Mouse (Mus musculus): Measurements from ENCODE around the gene Kif3c. TPM values are rescaled to one million over a fixed set of nuclear protein-coding genes. Genes with fewer than 3 reads are reported as not detected.

The Kif3c gene
- polyA plus RNA-seq, 1 experiment from 2014 or later: 32.0 TPM

GRCm38 (mm10) chr12:3349387-3349786 lies 15.5 kb upstream of the Kif3c start:
- peak; percentile 84 for ATAC-seq
- TF ChIP-seq CTCF (IDR thresholded peaks at IDR 0.05): peak; percentile 8
- DNase-seq (ENCODE audit: low read depth, low spot score): peak; percentile 71
- in situ Hi-C loops (cut with MboI; ENCODE audit: low pct_unique_long_range_greater_than_20kb): loop anchor here (5.0 kb wide), 1 partner anchor 37 kb away; no protein-coding TSS in a partner anchor
- CTCF ChIA-PET: interaction anchor here (1.5 to 1.9 kb wide), 4 partner anchors 10 to 81 kb away, joined by 3 to 5 read pairs (median 4); partner anchors contain the start of gene Kif3c
- H3K27me3 ChIP-seq: no peaks in the 10 kb centered on the region
- POLR2A ChIA-PET: interaction anchor here (1.0 kb wide), 1 partner anchor 16 kb away, joined by 4 read pairs; no protein-coding TSS in a partner anchor

GRCm38 (mm10) chr12:3350136-3350535 lies 14.8 kb upstream of the Kif3c start:
- ChIA-PET POLR2A (interaction anchor here (1.0 kb wide), 1 partner anchor 16 kb away, joined by 4 read pairs; no protein-coding TSS in a partner anchor), CTCF (interaction anchor here (1.0 to 1.9 kb wide), 6 partner anchors 9 to 82 kb away, joined by 3 to 5 read pairs (median 4); partner anchors contain the start of gene Kif3c)
- TF ChIP-seq CTCF (IDR thresholded peaks at IDR 0.05): no peak
- ATAC-seq: peak; percentile 18
- in situ Hi-C loops (cut with MboI; ENCODE audit: low pct_unique_long_range_greater_than_20kb): loop anchor here (10.0 kb wide), 1 partner anchor 245 kb away; no protein-coding TSS in a partner anchor
- DNase-seq (ENCODE audit: low read depth, low spot score): no peak
- no peaks in the 10 kb centered on the region for H3K27me3 ChIP-seq

- TF ChIP-seq CTCF (IDR thresholded peaks at IDR 0.05): no peak
- POLR2A ChIA-PET: no interaction called here
Observed at GRCm38 (mm10) chr12:3352216-3352615, 12.7 kb upstream of the Kif3c start.

GRCm38 (mm10) chr12:3355068-3355467 lies 9.9 kb upstream of the Kif3c start:
- DNase-seq (ENCODE audit: low read depth, low spot score) (no peak), ATAC-seq (no peak)
- CTCF ChIA-PET: no interaction called here
- H3K27me3 ChIP-seq: no peaks in the 10 kb centered on the region
- POLR2A ChIA-PET: no interaction called here
- TF ChIP-seq CTCF (IDR thresholded peaks at IDR 0.05): no peak
- in situ Hi-C loops (cut with MboI; ENCODE audit: low pct_unique_long_range_greater_than_20kb): loop anchor here (10.0 kb wide), 1 partner anchor 250 kb away; no protein-coding TSS in a partner anchor

More at GRCm38 (mm10) chr12:3352216-3352615, 12.7 kb upstream of the Kif3c start:
- H3K27me3 ChIP-seq: no peaks in the 10 kb centered on the region
- in situ Hi-C loops (cut with MboI; ENCODE audit: low pct_unique_long_range_greater_than_20kb): loop anchor here (10.0 kb wide), 1 partner anchor 247 kb away; no protein-coding TSS in a partner anchor
- ATAC-seq: no peak
- CTCF ChIA-PET: interaction anchor here (1.4 to 1.9 kb wide), 2 partner anchors 12 to 47 kb away, joined by 4 to 5 read pairs; no protein-coding TSS in a partner anchor
- DNase-seq (ENCODE audit: low read depth, low spot score): no peak

- ChIA-PET CTCF (no interaction called here), POLR2A (no interaction called here)
- TF ChIP-seq CTCF (IDR thresholded peaks at IDR 0.05): no peak
- in situ Hi-C loops (cut with MboI; ENCODE audit: low pct_unique_long_range_greater_than_20kb): loop anchor here (10.0 kb wide), 1 partner anchor 252 kb away; no protein-coding TSS in a partner anchor
- no peak for DNase-seq (ENCODE audit: low read depth, low spot score)
- ATAC-seq: no peak
- H3K27me3 ChIP-seq: no peaks in the 10 kb centered on the region
Observed at GRCm38 (mm10) chr12:3356824-3357223, 8.1 kb upstream of the Kif3c start.

- TF ChIP-seq CTCF (IDR thresholded peaks at IDR 0.05): no peak
- ChIA-PET CTCF (interaction anchor here (1.0 to 1.3 kb wide), 6 partner anchors 8 to 138 kb away, joined by 3 to 4 read pairs (median 4); no protein-coding TSS in a partner anchor), POLR2A (interaction anchor here (0.5 kb wide), 1 partner anchor 36 kb away, joined by 3 read pairs; no protein-coding TSS in a partner anchor)
- in situ Hi-C loops (cut with MboI; ENCODE audit: low pct_unique_long_range_greater_than_20kb): loop anchor here (10.0 kb wide), 1 partner anchor 255 kb away; no protein-coding TSS in a partner anchor
- ATAC-seq (peak; percentile 69), DNase-seq (ENCODE audit: low read depth, low spot score) (no peak)
- H3K27me3 ChIP-seq: no peaks in the 10 kb centered on the region
Observed at GRCm38 (mm10) chr12:3359302-3359701, 5.6 kb upstream of the Kif3c start.

- POLR2A ChIA-PET: no interaction called here
- no peak for TF ChIP-seq CTCF (IDR thresholded peaks at IDR 0.05)
- no peaks in the 10 kb centered on the region for H3K27me3 ChIP-seq
- ATAC-seq (no peak), DNase-seq (ENCODE audit: low read depth, low spot score) (no peak)
- CTCF ChIA-PET: interaction anchor here (1.0 to 1.1 kb wide), 2 partner anchors 8 to 49 kb away, joined by 4 read pairs; no protein-coding TSS in a partner anchor
- in situ Hi-C loops (cut with MboI; ENCODE audit: low pct_unique_long_range_greater_than_20kb): loop anchor here (5.0 kb wide), 1 partner anchor 108 kb away; no protein-coding TSS in a partner anchor
Observed at GRCm38 (mm10) chr12:3360043-3360442, 4.9 kb upstream of the Kif3c start.

GRCm38 (mm10) chr12:3364076-3364475 lies 856 bp upstream of the Kif3c start:
- ATAC-seq (no peak), DNase-seq (ENCODE audit: low read depth, low spot score) (no peak)
- in situ Hi-C loops (cut with MboI; ENCODE audit: low pct_unique_long_range_greater_than_20kb): loop anchor here (5.0 kb wide), 1 partner anchor 112 kb away; no protein-coding TSS in a partner anchor
- no peak for TF ChIP-seq CTCF (IDR thresholded peaks at IDR 0.05)
- ChIA-PET CTCF (interaction anchor here (1.4 to 1.8 kb wide), 4 partner anchors 10 to 27 kb away, joined by 3 to 5 read pairs (median 4); no protein-coding TSS in a partner anchor), POLR2A (no interaction called here)
- H3K27me3 ChIP-seq: no peaks in the 10 kb centered on the region

GRCm38 (mm10) chr12:3365449-3366189 lies 687 bp downstream of the Kif3c start:
- H3K27me3 ChIP-seq: no peaks in the 10 kb centered on the region
- POLR2A ChIA-PET: interaction anchor here (1.3 to 3.2 kb wide), 2 partner anchors 16 to 55 kb away, joined by 4 to 10 read pairs; partner anchors contain the start of gene Rab10
- CTCF ChIA-PET: interaction anchor here (1.0 kb wide), 1 partner anchor 15 kb away, joined by 4 read pairs; no protein-coding TSS in a partner anchor
- ATAC-seq: peak; percentile 44
- DNase-seq (ENCODE audit: low read depth, low spot score): no peak
- in situ Hi-C loops (cut with MboI; ENCODE audit: low pct_unique_long_range_greater_than_20kb): no loop called here
- TF ChIP-seq CTCF (IDR thresholded peaks at IDR 0.05): no peak

- ChIA-PET CTCF (interaction anchor here (1.0 kb wide), 1 partner anchor 16 kb away, joined by 4 read pairs; no protein-coding TSS in a partner anchor), POLR2A (interaction anchor here (1.3 to 3.2 kb wide), 2 partner anchors 17 to 56 kb away, joined by 4 to 10 read pairs; partner anchors contain the start of gene Rab10)
- TF ChIP-seq CTCF (IDR thresholded peaks at IDR 0.05): no peak
- H3K27me3 ChIP-seq: no peaks in the 10 kb centered on the region
- DNase-seq (ENCODE audit: low read depth, low spot score) (no peak), ATAC-seq (no peak)
- in situ Hi-C loops (cut with MboI; ENCODE audit: low pct_unique_long_range_greater_than_20kb): no loop called here
Observed at GRCm38 (mm10) chr12:3366190-3366956, 1.4 kb downstream of the Kif3c start.
